Mouse (Mus musculus) liver, embryonic 12.5 days (tissue): ENCODE data around the gene Nt5c1b. TPM values are rescaled to one million over a fixed set of nuclear protein-coding genes. Genes with fewer than 3 reads are reported as not detected.

Experiments used
- ATAC-seq: fragments of 200-750 bp; cut with Nextera tagmentation; 2 replicates; pipeline ENCODE4 v1.8.0; 2017; ENCODE audit warnings: moderate number of reproducible peaks, mild to moderate bottlenecking, moderate library complexity
- H3K27ac ChIP-seq: fragments of 300-500 bp; sonication (generic); 2 replicates; pipeline ENCODE4 v1.5.1; 2016; ENCODE audit warnings: mild to moderate bottlenecking
- H3K27me3 ChIP-seq: fragments of 300-500 bp; sonication (generic); replicated peaks from 2 replicates; pipeline ENCODE4 v1.6.1; 2016; ENCODE audit warnings: mild to moderate bottlenecking, moderate library complexity
- H3K36me3 ChIP-seq: fragments of 300-500 bp; sonication (generic); 2 replicates; pipeline ENCODE4 v1.6.1; 2016; ENCODE audit warnings: mild to moderate bottlenecking, moderate library complexity
- H3K4me1 ChIP-seq: fragments of 300-500 bp; sonication (generic); 2 replicates; pipeline ENCODE4 v1.6.1; 2016
- H3K4me2 ChIP-seq: fragments of 300-500 bp; sonication (generic); 2 replicates; pipeline ENCODE4 v1.6.1; 2016; ENCODE audit warnings: mild to moderate bottlenecking, moderate library complexity
- H3K4me3 ChIP-seq: fragments of 300-500 bp; sonication (generic); 2 replicates; pipeline ENCODE4 v1.5.1; 2016; ENCODE audit warnings: mild to moderate bottlenecking, moderate library complexity
- H3K9ac ChIP-seq: fragments of 300-500 bp; sonication (generic); 2 replicates; pipeline ENCODE4 v1.6.1; 2016; ENCODE audit warnings: mild to moderate bottlenecking, moderate library complexity
- H3K9me3 ChIP-seq: fragments of 300-500 bp; sonication (generic); replicated peaks from 2 replicates; pipeline ENCODE4 v1.6.1; 2016; ENCODE audit warnings: mild to moderate bottlenecking, moderate library complexity
- WGBS: fragments of 180-500 bp; shearing (Covaris S2); methylation state at CpG from one replicate; pipeline ENCODE4 v1.1.7; 2016; ENCODE audit not compliant: insufficient replicate concordance; 5-methylcytosine and 5-hydroxymethylcytosine counted together
- polyA plus RNA-seq: library from polyadenylated mRNA; unstranded; fragments of >200 nt; fragmentation: Nextera tagmentation; extraction: Ambion mirVana; gene quantifications from 2 replicates; pipeline ENCODE4 v1.2.1, GENCODE M21; 2016

Gene Nt5c1b
- polyA plus RNA-seq, 1 experiment from 2014 or later: not detected

- Histone ChIP-seq H3K36me3 (no peaks in the 10 kb centered on the region), H3K9me3 (no peaks in the 10 kb centered on the region), H3K27ac (no peak overlapping the region), H3K27me3 (no peaks in the 10 kb centered on the region), H3K4me3 (no peak overlapping the region), H3K9ac (no peak overlapping the region), H3K4me1 (no peaks in the 10 kb centered on the region), H3K4me2 (no peak overlapping the region)
- 63% methylated on average over 9 of the region's 9 CpGs for WGBS
- ATAC-seq: no peak
These were observed 56.5 kb downstream of the Nt5c1b start for GRCm38 (mm10) chr12:10425982-10426863.

- no peak for ATAC-seq
- Histone ChIP-seq H3K4me3 (no peak overlapping the region), H3K9ac (no peak overlapping the region), H3K27me3 (no peaks in the 10 kb centered on the region), H3K9me3 (no peaks in the 10 kb centered on the region), H3K4me1 (no peaks in the 10 kb centered on the region), H3K27ac (no peak overlapping the region), H3K36me3 (no peaks in the 10 kb centered on the region), H3K4me2 (no peak overlapping the region)
- 72% methylated on average over 1 of the region's 1 CpGs for WGBS
These were observed 61.2 kb downstream of the Nt5c1b start for GRCm38 (mm10) chr12:10430999-10431398.

- Histone ChIP-seq H3K27ac (no peak overlapping the region), H3K9ac (no peak overlapping the region), H3K27me3 (no peaks in the 10 kb centered on the region), H3K4me2 (no peak overlapping the region), H3K36me3 (no peaks in the 10 kb centered on the region), H3K4me3 (no peak overlapping the region), H3K4me1 (no peaks in the 10 kb centered on the region), H3K9me3 (no peaks in the 10 kb centered on the region)
- ATAC-seq: no peak
- WGBS: 31% methylated on average over 15 of the region's 15 CpGs
These were observed 68.6 kb downstream of the Nt5c1b start for GRCm38 (mm10) chr12:10438054-10439001.

Other genes starting within 250 kb of the Nt5c1b start
- 17.1 and 17.9 TPM in 2 replicates for gene Rdh14, start 20.8 kb downstream of the Nt5c1b start, polyA plus RNA-seq